Mouse (Mus musculus): ENCODE measurements at regions not wholly inside any gene's neighbourhood (a gene's known extent, or its start where the extent isn't known, plus 50 kb on each side); places are given as distances from the start of the nearest gene placed in this dataset.

GRCm38 (mm10) chr9:113044556-113045178, 663.4 kb downstream of the Pdcd6ip start:
- Histone ChIP-seq H3K4me1 (ENCODE audit: control insufficient read depth, insufficient read depth, low read length) (no peaks in the 10 kb centered on the region), H3K9me3 (replicated peaks; ENCODE audit: control insufficient read depth, low read length) (no peaks in the 10 kb centered on the region), H3K9ac (ENCODE audit: low read length) (no peak overlapping the region), H3K36me3 (ENCODE audit: control insufficient read depth, insufficient read depth) (no peaks in the 10 kb centered on the region), H3K27me3 (ENCODE audit: control insufficient read depth, insufficient read depth, low read length) (no peaks in the 10 kb centered on the region), H3K4me2 (ENCODE audit: low read depth, low read length) (no peak overlapping the region), H3K27ac (ENCODE audit: low read length) (no peak overlapping the region), H3K4me3 (ENCODE audit: low read length) (no peak overlapping the region)
- ATAC-seq (replicated peaks; ENCODE audit: extremely low read depth, insufficient read depth, low FRiP score) = no peak; the same call in 1 of the 2 replicates
- 66% methylated on average over 4 of the region's 4 CpGs for WGBS

GRCm38 (mm10) chr9:113040885-113041284, 667.2 kb downstream of the Pdcd6ip start:
- Histone ChIP-seq H3K27me3 (ENCODE audit: control insufficient read depth, insufficient read depth, low read length) (no peaks in the 10 kb centered on the region), H3K4me2 (ENCODE audit: low read depth, low read length) (no peak overlapping the region), H3K4me1 (ENCODE audit: control insufficient read depth, insufficient read depth, low read length) (no peaks in the 10 kb centered on the region), H3K36me3 (ENCODE audit: control insufficient read depth, insufficient read depth) (no peaks in the 10 kb centered on the region), H3K27ac (ENCODE audit: low read length) (no peak overlapping the region), H3K9me3 (replicated peaks; ENCODE audit: control insufficient read depth, low read length) (no peaks in the 10 kb centered on the region), H3K4me3 (ENCODE audit: low read length) (no peak overlapping the region), H3K9ac (ENCODE audit: low read length) (no peak overlapping the region)
- WGBS = 50% methylated on average over 6 of the region's 6 CpGs
- no peak for ATAC-seq (replicated peaks; ENCODE audit: extremely low read depth, insufficient read depth, low FRiP score)

GRCm38 (mm10) chr9:113033996-113034395, 674.1 kb downstream of the Pdcd6ip start:
- no peak for ATAC-seq (replicated peaks; ENCODE audit: extremely low read depth, insufficient read depth, low FRiP score)
- no peaks in the 10 kb centered on the region for H3K27me3 ChIP-seq (ENCODE audit: control insufficient read depth, insufficient read depth, low read length)
- H3K27ac ChIP-seq (ENCODE audit: low read length) = no peak overlapping the region
- H3K9ac ChIP-seq (ENCODE audit: low read length) = no peak overlapping the region
- no peaks in the 10 kb centered on the region for H3K9me3 ChIP-seq (replicated peaks; ENCODE audit: control insufficient read depth, low read length)
- no peaks in the 10 kb centered on the region for H3K36me3 ChIP-seq (ENCODE audit: control insufficient read depth, insufficient read depth)
- H3K4me2 ChIP-seq (ENCODE audit: low read depth, low read length) = no peak overlapping the region
- WGBS = 82% methylated on average over 5 of the region's 5 CpGs
- H3K4me3 ChIP-seq (ENCODE audit: low read length) = no peak overlapping the region
- H3K4me1 ChIP-seq (ENCODE audit: control insufficient read depth, insufficient read depth, low read length) = no peaks in the 10 kb centered on the region

DNA sequence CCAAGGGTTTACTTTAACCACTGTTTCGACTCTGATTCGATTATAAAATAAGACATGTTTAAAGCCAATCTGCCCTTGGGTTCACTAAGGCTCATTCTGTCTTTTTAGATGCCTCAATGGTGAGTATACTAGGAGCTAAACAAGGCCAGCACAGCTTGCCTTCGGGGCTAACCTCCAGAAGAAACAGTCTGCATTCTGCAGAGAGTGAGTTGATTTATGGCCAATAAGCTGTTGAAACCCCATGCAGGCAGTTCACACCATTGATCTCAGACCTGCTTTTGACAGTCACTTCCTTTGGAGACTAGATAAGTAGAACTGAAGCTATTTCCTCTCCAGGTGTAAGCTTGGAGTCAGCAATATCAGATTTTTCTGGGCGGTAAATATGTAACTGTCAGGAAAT, 679.0 kb downstream of the Pdcd6ip start:
- Histone ChIP-seq H3K4me3 (ENCODE audit: low read length) (no peak overlapping the region), H3K9me3 (replicated peaks; ENCODE audit: control insufficient read depth, low read length) (no peaks in the 10 kb centered on the region), H3K27ac (ENCODE audit: low read length) (no peak overlapping the region), H3K36me3 (ENCODE audit: control insufficient read depth, insufficient read depth) (no peaks in the 10 kb centered on the region), H3K9ac (ENCODE audit: low read length) (no peak overlapping the region), H3K4me1 (ENCODE audit: control insufficient read depth, insufficient read depth, low read length) (no peaks in the 10 kb centered on the region), H3K27me3 (ENCODE audit: control insufficient read depth, insufficient read depth, low read length) (no peaks in the 10 kb centered on the region), H3K4me2 (ENCODE audit: low read depth, low read length) (no peak overlapping the region)
- no peak for ATAC-seq (replicated peaks; ENCODE audit: extremely low read depth, insufficient read depth, low FRiP score)
- 65% methylated on average over 4 of the region's 4 CpGs for WGBS

- Histone ChIP-seq H3K27ac (ENCODE audit: low read length) (no peak overlapping the region), H3K9me3 (replicated peaks; ENCODE audit: control insufficient read depth, low read length) (no peaks in the 10 kb centered on the region), H3K9ac (ENCODE audit: low read length) (no peak overlapping the region), H3K36me3 (ENCODE audit: control insufficient read depth, insufficient read depth) (no peaks in the 10 kb centered on the region), H3K4me3 (ENCODE audit: low read length) (no peak overlapping the region), H3K4me2 (ENCODE audit: low read depth, low read length) (no peak overlapping the region), H3K4me1 (ENCODE audit: control insufficient read depth, insufficient read depth, low read length) (no peaks in the 10 kb centered on the region), H3K27me3 (ENCODE audit: control insufficient read depth, insufficient read depth, low read length) (no peaks in the 10 kb centered on the region)
- ATAC-seq (replicated peaks; ENCODE audit: extremely low read depth, insufficient read depth, low FRiP score) = no peak
- WGBS = 73% methylated on average over 4 of the region's 4 CpGs
Measured at GRCm38 (mm10) chr9:113026904-113027193, 681.2 kb downstream of the Pdcd6ip start.

DNA sequence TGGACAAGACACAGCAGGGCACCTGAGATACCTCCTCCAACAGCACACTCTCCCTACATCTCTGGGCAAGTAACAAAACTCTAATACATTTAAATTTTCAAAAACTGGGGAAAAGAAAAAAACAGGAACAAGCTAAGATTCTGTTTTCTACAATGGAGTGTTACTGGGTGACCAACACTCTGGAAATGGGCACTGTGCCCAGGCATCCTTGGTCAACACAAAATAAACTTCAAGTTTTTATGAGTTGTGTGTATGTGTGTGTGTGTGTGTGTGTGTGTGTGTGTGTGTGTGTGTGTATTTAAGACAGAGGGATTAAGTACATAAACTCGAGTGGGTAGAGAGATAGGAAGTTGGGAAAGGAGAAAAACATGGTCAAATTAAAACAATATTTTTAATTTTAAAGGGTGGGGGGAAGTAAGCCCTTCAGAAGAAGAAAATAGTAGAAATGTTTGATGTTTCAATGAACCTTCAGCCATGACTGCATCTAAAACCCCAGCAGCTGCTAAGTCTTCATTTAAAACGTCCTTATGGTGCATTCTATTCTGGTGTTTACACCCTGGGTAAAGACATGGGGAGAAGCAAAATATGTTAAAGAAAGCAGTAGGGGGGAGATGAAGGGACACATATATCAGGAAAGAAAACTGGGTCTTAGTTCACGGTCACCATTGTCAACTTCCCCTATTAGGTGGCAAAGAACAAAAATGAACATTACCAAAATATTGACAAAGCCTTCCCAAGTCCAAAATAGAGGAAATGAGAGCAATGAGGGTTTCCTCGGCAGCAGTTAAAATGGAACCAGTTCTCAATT, 681.8 kb downstream of the Pdcd6ip start:
- Histone ChIP-seq H3K4me1 (ENCODE audit: control insufficient read depth, insufficient read depth, low read length) (no peaks in the 10 kb centered on the region), H3K9me3 (replicated peaks; ENCODE audit: control insufficient read depth, low read length) (no peaks in the 10 kb centered on the region), H3K27ac (ENCODE audit: low read length) (no peak overlapping the region), H3K9ac (ENCODE audit: low read length) (no peak overlapping the region), H3K36me3 (ENCODE audit: control insufficient read depth, insufficient read depth) (no peaks in the 10 kb centered on the region), H3K27me3 (ENCODE audit: control insufficient read depth, insufficient read depth, low read length) (no peaks in the 10 kb centered on the region), H3K4me2 (ENCODE audit: low read depth, low read length) (no peak overlapping the region), H3K4me3 (ENCODE audit: low read length) (no peak overlapping the region)
- ATAC-seq (replicated peaks; ENCODE audit: extremely low read depth, insufficient read depth, low FRiP score) = no peak
- 57% methylated on average over 4 of the region's 4 CpGs for WGBS

GRCm38 (mm10) chr9:113021866-113022645, 686.0 kb downstream of the Pdcd6ip start:
- H3K4me3 ChIP-seq (ENCODE audit: low read length) = no peak overlapping the region
- WGBS = 72% methylated on average over 6 of the region's 6 CpGs
- H3K27ac ChIP-seq (ENCODE audit: low read length) = no peak overlapping the region
- H3K4me1 ChIP-seq (ENCODE audit: control insufficient read depth, insufficient read depth, low read length) = no peaks in the 10 kb centered on the region
- H3K9me3 ChIP-seq (replicated peaks; ENCODE audit: control insufficient read depth, low read length) = no peaks in the 10 kb centered on the region
- no peaks in the 10 kb centered on the region for H3K27me3 ChIP-seq (ENCODE audit: control insufficient read depth, insufficient read depth, low read length)
- no peak overlapping the region for H3K9ac ChIP-seq (ENCODE audit: low read length)
- H3K36me3 ChIP-seq (ENCODE audit: control insufficient read depth, insufficient read depth) = no peaks in the 10 kb centered on the region
- H3K4me2 ChIP-seq (ENCODE audit: low read depth, low read length) = no peak overlapping the region
- ATAC-seq (replicated peaks; ENCODE audit: extremely low read depth, insufficient read depth, low FRiP score) = no peak

- 68% methylated on average over 6 of the region's 6 CpGs for WGBS
- no peak overlapping the region for H3K4me2 ChIP-seq (ENCODE audit: low read depth, low read length)
- no peaks in the 10 kb centered on the region for H3K27me3 ChIP-seq (ENCODE audit: control insufficient read depth, insufficient read depth, low read length)
- H3K36me3 ChIP-seq (ENCODE audit: control insufficient read depth, insufficient read depth) = no peaks in the 10 kb centered on the region
- no peak overlapping the region for H3K27ac ChIP-seq (ENCODE audit: low read length)
- ATAC-seq (replicated peaks; ENCODE audit: extremely low read depth, insufficient read depth, low FRiP score) = no peak
- H3K4me1 ChIP-seq (ENCODE audit: control insufficient read depth, insufficient read depth, low read length) = no peaks in the 10 kb centered on the region
- H3K4me3 ChIP-seq (ENCODE audit: low read length) = no peak overlapping the region
- H3K9ac ChIP-seq (ENCODE audit: low read length) = no peak overlapping the region
- H3K9me3 ChIP-seq (replicated peaks; ENCODE audit: control insufficient read depth, low read length) = no peaks in the 10 kb centered on the region
Measured at GRCm38 (mm10) chr9:113019576-113019975, 688.5 kb downstream of the Pdcd6ip start.

DNA sequence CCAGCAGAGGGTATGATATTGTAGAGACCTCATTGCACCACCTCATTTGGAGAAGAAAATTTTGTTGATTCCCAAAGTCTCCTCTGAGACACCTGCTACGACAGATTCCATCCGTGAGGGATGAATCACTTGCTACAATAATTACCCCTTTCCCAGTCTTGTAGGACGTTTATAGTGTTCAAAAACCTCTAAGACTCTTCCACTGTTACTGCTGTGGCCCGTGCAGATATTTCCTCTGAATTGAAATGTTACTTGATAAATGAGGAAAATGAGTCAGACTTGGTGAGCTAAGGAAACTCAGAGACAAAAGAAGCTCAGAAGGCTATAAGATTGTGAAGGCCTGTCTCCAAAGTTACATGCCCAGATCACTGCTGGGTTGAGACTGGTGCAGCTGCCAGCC, 700.0 kb downstream of the Pdcd6ip start:
- no peak for ATAC-seq (replicated peaks; ENCODE audit: extremely low read depth, insufficient read depth, low FRiP score)
- WGBS = 63% methylated on average over 4 of the region's 4 CpGs

More for the DNA sequence above, 700.0 kb downstream of the Pdcd6ip start:
- no peak overlapping the region for H3K4me3 ChIP-seq (ENCODE audit: low read length)
- H3K4me1 ChIP-seq (ENCODE audit: control insufficient read depth, insufficient read depth, low read length) = no peaks in the 10 kb centered on the region
- no peak overlapping the region for H3K9ac ChIP-seq (ENCODE audit: low read length)
- no peaks in the 10 kb centered on the region for H3K36me3 ChIP-seq (ENCODE audit: control insufficient read depth, insufficient read depth)
- no peak overlapping the region for H3K27ac ChIP-seq (ENCODE audit: low read length)
- H3K27me3 ChIP-seq (ENCODE audit: control insufficient read depth, insufficient read depth, low read length) = no peaks in the 10 kb centered on the region
- H3K4me2 ChIP-seq (ENCODE audit: low read depth, low read length) = no peak overlapping the region
- no peaks in the 10 kb centered on the region for H3K9me3 ChIP-seq (replicated peaks; ENCODE audit: control insufficient read depth, low read length)
